Mouse (Mus musculus) forelimb bud, embryonic 11.5 days (tissue): ENCODE measurements at regions not wholly inside any gene's neighbourhood (a gene's known extent, or its start where the extent isn't known, plus 50 kb on each side); places are given as distances from the start of the nearest gene placed in this dataset.
"Not testable (repeated sequence)": the region's sequence is repeated elsewhere in the genome, so short reads cannot be mapped to it uniquely, and the experiment has no call there.

Experiments used
- DNase-seq: peaks from one replicate; pipeline ENCODE4 v3.0.0-alpha.2; 2012; ENCODE audit warnings: low read depth, low spot score

GRCm38 (mm10) chr12:113701841-113702240 is 158.1 kb downstream of the Adam6a start:
- not testable (repeated sequence) for DNase-seq

- DNase-seq, result peak; percentile 9
Measured at GRCm38 (mm10) chr12:113716406-113716805, 172.7 kb downstream of the Adam6a start.

GRCm38 (mm10) chr12:113735847-113736246 is 192.1 kb downstream of the Adam6a start:
- no peak for DNase-seq

- DNase-seq, result no peak
Measured at GRCm38 (mm10) chr12:113746277-113746676, 202.6 kb downstream of the Adam6a start.

GRCm38 (mm10) chr12:113747987-113748386 is 204.3 kb downstream of the Adam6a start:
- no peak for DNase-seq

- DNase-seq, result no peak
Measured at GRCm38 (mm10) chr12:113769587-113769986, 225.9 kb downstream of the Adam6a start.

- DNase-seq, result peak; percentile 20
Measured at GRCm38 (mm10) chr12:113795876-113796275, 252.2 kb downstream of the Adam6a start.

GRCm38 (mm10) chr12:113826377-113826776 is 282.7 kb downstream of the Adam6a start:
- DNase-seq, result peak; percentile 2

GRCm38 (mm10) chr12:113858893-113859292 is 315.2 kb downstream of the Adam6a start:
- peak; percentile 10 for DNase-seq

- DNase-seq, result peak; percentile 8
Measured at GRCm38 (mm10) chr12:113878826-113879225, 335.1 kb downstream of the Adam6a start.

GRCm38 (mm10) chr12:113896152-113896551 is 352.4 kb downstream of the Adam6a start:
- DNase-seq, result no peak

GRCm38 (mm10) chr12:113906459-113906858 is 362.8 kb downstream of the Adam6a start:
- DNase-seq, result no peak

GRCm38 (mm10) chr12:113907751-113908150 is 364.0 kb downstream of the Adam6a start:
- no peak for DNase-seq

GRCm38 (mm10) chr12:113911770-113912169 is 368.1 kb downstream of the Adam6a start:
- no peak for DNase-seq

GRCm38 (mm10) chr12:113940721-113941120 is 397.0 kb downstream of the Adam6a start:
- DNase-seq, result no peak

- not testable (repeated sequence) for DNase-seq
Measured at GRCm38 (mm10) chr12:113943661-113944327, 400.1 kb downstream of the Adam6a start.

- DNase-seq, result not testable (repeated sequence)
Measured at GRCm38 (mm10) chr12:113945786-113946185, 402.1 kb downstream of the Adam6a start.

- peak; percentile 2 for DNase-seq
Measured at GRCm38 (mm10) chr12:113948017-113948416, 404.3 kb downstream of the Adam6a start.

- no peak for DNase-seq
Measured at GRCm38 (mm10) chr12:113974271-113974670, 430.6 kb downstream of the Adam6a start.

- DNase-seq, result peak; percentile 12
Measured at GRCm38 (mm10) chr12:113981613-113982012, 437.9 kb downstream of the Adam6a start.

GRCm38 (mm10) chr12:113987233-113987990 is 443.7 kb downstream of the Adam6a start:
- no peak for DNase-seq

GRCm38 (mm10) chr12:113992425-113992824 is 448.7 kb downstream of the Adam6a start:
- DNase-seq, result no peak

GRCm38 (mm10) chr12:113994284-113994683 is 450.6 kb downstream of the Adam6a start:
- not testable (repeated sequence) for DNase-seq
